Mouse (Mus musculus) adrenal gland, postnatal 36 days (tissue): ENCODE measurements around the gene Itpr1. TPM values are rescaled to one million over a fixed set of nuclear protein-coding genes. Genes with fewer than 3 reads are reported as not detected.

Experiments
- DNase-seq, 2 experiments: peaks; one replicate each; pipeline ENCODE4 v3.0.0; 2021; ENCODE audit warnings: mixed read lengths in 1 of 2
- total RNA-seq, 2 experiments: library from RNA; stranded (reverse); gene quantifications; 2 replicates each; pipeline ENCODE4 v1.2.3; 2021

Gene Itpr1
- total RNA-seq, 2 experiments from 2014 or later, result 124 to 167 TPM

- DNase-seq, result no peak
These were observed 791 bp downstream of the Itpr1 start for GRCm38 (mm10) chr6:108213481-108214293.

GRCm38 (mm10) chr6:108214294-108214925 is 1.5 kb downstream of the Itpr1 start:
- DNase-seq, result no peak

GRCm38 (mm10) chr6:108216091-108216490 is 3.2 kb downstream of the Itpr1 start:
- no peak for DNase-seq

- no peak for DNase-seq
These were observed 3.9 kb downstream of the Itpr1 start for GRCm38 (mm10) chr6:108216832-108217231.

- no peak for DNase-seq
These were observed 5.1 kb downstream of the Itpr1 start for GRCm38 (mm10) chr6:108217987-108218386.

- no peak for DNase-seq
These were observed 9.5 kb downstream of the Itpr1 start for GRCm38 (mm10) chr6:108222435-108222834.

- no peak for DNase-seq
These were observed 10.0 kb downstream of the Itpr1 start for GRCm38 (mm10) chr6:108222875-108223274.

GRCm38 (mm10) chr6:108224361-108224760 is 11.5 kb downstream of the Itpr1 start:
- DNase-seq, result no peak

GRCm38 (mm10) chr6:108225027-108225426 is 12.1 kb downstream of the Itpr1 start:
- DNase-seq, result no peak

- no peak for DNase-seq
These were observed 13.3 kb downstream of the Itpr1 start for GRCm38 (mm10) chr6:108226230-108226629.

- no peak for DNase-seq
These were observed 14.6 kb downstream of the Itpr1 start for GRCm38 (mm10) chr6:108227461-108227860.

- DNase-seq, result no peak
These were observed 15.2 kb downstream of the Itpr1 start for GRCm38 (mm10) chr6:108228048-108228447.

- DNase-seq, result no peak
These were observed 15.7 kb downstream of the Itpr1 start for GRCm38 (mm10) chr6:108228601-108229000.

GRCm38 (mm10) chr6:108230608-108231007 is 17.7 kb downstream of the Itpr1 start:
- DNase-seq, result no peak

- DNase-seq, result no peak
These were observed 19.2 kb downstream of the Itpr1 start for GRCm38 (mm10) chr6:108231892-108232710.

- peak; percentile 92 for DNase-seq
These were observed 20.2 kb downstream of the Itpr1 start for GRCm38 (mm10) chr6:108233070-108233469.

GRCm38 (mm10) chr6:108234536-108234935 is 21.6 kb downstream of the Itpr1 start:
- peak; percentile 67 to 70 for DNase-seq

- DNase-seq, result peak in 1 of 2 experiments; percentile 38
These were observed 22.8 kb downstream of the Itpr1 start for GRCm38 (mm10) chr6:108235680-108236123.

- no peak for DNase-seq
These were observed 23.6 kb downstream of the Itpr1 start for GRCm38 (mm10) chr6:108236411-108236921.

- no peak for DNase-seq
These were observed 24.1 kb downstream of the Itpr1 start for GRCm38 (mm10) chr6:108236996-108237395.

- no peak for DNase-seq
These were observed 24.7 kb downstream of the Itpr1 start for GRCm38 (mm10) chr6:108237585-108237984.

- DNase-seq, result no peak
These were observed 25.1 kb downstream of the Itpr1 start for GRCm38 (mm10) chr6:108238011-108238410.
